Mouse (Mus musculus) heart, postnatal 0 days (tissue): ENCODE measurements around the gene Parm1.

ENCODE experiments used
- CTCF ChIP-seq: IDR thresholded peaks from 2 replicates; pipeline ENCODE4 v1.5.1; 2016; ENCODE audit warnings: antibody characterized with exemption, control low read depth, low read depth
- EP300 ChIP-seq: IDR thresholded peaks from 2 replicates; pipeline ENCODE4 v1.6.1; 2016; ENCODE audit warnings: antibody characterized with exemption, low read depth

DNA sequence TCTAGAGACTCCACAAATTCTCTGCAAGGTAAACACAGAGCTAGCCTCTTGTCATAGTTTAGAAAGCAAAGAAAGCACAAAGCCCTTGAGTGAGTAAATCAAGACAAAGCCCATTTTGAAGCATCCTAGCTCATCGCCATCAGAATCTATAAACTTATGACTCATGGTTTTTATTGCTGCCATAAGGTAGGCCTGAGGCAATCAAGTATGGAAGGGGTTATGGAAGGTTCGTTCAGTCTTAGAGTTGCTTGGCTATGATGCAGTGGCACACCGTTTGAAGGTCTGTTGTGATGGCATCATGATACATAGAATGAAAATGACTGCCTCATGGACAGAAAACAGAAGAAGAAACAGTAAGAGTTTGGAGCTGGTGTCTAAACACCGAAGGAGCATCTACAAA is 133.9 kb downstream of the Parm1 start:
- no peak for TF ChIP-seq CTCF
- no peak for TF ChIP-seq EP300
